Mouse (Mus musculus) adipocyte (in vitro differentiated cells): ENCODE results near the gene Srgap2.

Source experiments
- DNase-seq: peaks from one replicate; pipeline ENCODE4 v3.0.0-alpha.2; 2016; ENCODE audit warnings: low spot score

Srgap2 gene

DNA sequence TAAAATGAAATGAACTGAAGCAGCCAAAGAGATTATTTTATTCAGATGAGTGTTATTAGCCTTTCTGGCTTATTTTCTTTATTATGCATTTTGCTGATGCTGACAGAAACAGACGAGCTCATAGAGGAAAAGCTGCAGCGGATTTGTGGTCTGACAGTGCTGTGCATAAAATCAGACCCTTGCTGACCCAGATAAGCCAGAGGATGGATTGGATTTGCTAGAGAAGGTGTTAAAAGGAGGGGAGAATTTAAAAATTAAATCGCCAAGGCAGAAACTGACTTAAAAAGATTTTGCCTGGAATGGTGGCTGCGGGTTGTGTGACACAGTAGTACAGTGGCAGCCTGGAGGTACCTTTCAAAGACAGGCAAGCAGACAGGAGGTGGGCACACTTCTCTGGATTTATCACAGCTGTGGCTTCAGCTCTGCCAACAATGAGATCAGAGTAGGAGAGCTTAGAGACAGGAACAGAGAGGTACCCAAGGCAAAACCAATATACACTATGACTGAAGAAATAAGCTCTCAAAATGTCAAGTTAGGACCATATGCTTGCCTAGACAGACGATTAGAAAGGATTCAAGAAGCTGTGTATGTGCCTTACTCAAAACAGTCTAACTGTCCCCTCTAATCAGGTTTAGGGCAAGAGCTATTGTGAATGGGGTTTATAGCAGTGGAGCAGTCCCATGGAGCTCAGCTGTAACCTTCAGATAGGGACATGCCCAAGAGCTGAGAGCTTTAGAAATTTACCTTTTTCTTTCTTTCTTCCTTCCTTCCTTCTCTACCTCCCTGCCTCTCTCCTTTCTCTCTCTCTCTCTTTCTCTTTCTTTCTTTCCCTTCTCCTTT is 109.1 kb downstream of the Srgap2 start:
- DNase-seq, result no peak

DNA sequence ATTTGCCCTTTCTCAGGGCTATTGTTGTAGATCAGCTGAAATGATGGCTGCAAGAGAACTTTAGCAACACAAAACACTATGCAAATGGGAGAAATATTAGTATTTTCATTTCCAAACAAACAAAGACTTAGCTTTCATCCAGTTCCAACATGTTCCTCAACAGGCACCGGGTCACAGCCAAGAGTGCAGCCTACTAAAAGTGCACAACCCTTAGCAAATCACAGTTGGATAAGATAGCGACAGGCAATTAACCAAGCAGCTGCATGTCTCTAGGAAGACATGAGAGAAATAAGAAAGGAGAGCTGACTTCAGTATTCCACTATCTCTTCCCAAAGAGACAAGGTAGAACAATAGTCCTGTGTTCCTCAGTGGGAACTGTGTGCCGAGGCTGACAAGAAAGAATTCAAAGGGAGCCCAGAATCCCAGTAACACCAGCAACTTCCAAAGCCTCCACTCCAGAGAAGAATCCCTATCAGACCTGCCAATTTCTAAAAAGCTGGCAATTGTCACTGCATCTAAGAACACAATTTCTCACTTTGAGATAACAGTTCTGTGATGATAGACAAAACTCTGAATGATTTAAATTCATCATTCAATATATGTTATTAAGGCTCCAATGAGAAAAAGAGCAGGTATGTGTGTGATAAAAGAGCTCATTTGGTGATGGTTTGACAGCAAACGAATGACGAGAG is 109.9 kb downstream of the Srgap2 start:
- no peak for DNase-seq

GRCm38 (mm10) chr1:131403567-131403966 is 123.6 kb downstream of the Srgap2 start:
- no peak for DNase-seq

DNA sequence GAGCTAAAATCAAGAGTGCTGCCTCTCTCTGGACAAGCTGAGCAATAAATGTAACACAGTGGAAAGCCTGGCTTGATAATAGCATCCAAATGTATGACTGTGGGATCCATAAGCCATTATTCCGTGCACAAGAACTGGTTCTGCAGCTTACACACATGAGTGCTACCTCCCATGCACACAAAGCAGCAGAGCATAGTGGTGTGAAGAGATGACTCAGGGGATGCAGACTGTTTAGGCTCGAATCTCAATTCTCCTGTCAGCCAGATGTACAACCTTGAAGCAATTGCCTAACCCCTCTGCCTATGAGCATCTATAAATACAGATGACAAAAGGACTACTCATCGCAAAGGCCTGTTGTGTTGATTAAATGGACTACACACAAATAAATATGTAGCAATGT is 126.3 kb downstream of the Srgap2 start:
- DNase-seq, result no peak

DNA sequence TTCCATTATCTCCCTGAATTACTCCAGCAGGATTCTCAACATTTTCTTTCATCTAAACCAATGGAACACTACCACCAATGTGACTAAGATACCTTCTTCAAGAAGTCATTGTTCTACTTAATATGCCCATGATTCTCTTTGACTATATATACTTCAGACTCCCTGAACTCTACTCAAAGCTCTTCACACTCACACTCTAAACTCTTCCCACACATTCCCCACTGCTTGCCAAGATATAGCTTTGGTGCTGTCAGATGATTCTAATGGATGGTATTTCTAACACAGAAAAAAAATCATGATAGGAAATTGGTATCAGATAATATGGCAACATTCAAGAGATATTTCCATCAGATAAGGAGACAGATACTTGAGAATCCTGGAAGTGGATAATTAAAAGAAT is 129.0 kb downstream of the Srgap2 start:
- DNase-seq, result no peak

DNA sequence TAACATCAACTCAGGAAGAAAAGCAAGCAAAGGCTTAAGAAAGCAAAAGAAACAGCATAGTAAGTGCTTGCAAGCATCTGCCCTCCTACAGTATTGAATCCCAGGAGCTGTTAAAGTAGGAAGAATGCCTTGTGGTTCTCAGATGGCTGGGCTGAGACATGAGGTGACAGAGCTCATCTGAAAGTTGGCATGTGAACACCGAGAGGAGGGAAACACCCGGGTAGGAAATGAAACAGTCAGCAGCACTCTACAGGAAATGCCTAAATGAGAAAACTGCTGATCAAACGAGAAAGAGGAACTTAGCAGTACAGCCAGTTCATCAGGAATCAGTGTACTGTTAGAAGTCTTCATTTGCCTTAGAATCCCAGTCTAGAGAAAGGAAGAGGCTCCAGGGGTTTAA is 142.7 kb downstream of the Srgap2 start:
- no peak for DNase-seq

- DNase-seq, result no peak
These were observed 145.0 kb downstream of the Srgap2 start for GRCm38 (mm10) chr1:131382184-131382583.

DNA sequence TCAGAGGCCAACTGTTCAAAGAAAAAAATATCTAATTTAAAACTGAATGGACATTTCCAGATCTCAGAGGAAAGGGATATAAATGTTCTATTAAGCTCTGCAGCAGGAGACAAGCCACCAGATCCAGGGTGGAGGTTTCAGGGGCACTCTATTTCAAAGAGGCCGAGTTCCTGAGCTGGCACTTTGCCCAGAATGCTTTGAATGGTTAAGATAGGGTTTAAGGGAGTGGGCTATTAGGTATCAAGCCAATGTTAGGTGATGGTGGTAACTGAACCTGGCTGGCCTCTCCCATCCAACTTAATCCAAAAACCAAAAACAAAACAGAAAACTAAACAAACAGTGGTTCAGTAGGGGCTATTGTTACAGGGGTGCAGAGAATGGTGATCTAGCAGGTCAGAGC is 146.9 kb downstream of the Srgap2 start:
- DNase-seq, result no peak

DNA sequence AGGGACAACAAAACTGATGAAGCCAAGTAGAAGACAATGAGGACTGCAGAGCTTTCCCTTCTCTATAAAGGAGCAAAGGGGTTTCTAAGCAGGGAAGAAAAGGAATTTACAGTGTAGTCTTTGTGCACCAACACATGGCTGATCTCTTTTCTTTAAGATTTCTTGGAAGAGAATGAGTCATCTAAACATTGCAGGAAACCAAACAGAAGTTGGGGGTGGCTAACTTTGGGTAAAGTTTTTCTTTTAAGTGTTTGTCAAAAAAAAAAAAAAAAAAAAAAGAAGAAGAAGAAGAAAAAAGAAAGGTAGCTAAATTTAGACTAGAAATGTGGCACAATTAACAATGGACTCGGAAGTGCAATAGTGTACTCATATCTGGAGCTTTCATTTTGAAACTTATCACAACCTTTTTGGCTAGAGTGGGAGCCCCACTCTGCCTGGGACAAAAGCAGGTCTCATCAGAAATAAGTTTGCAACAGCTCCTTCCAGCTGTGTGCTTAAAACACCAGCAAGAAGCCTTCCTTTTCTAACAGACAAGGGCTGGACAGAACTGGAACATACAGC is 148.2 kb downstream of the Srgap2 start:
- no peak for DNase-seq

DNA sequence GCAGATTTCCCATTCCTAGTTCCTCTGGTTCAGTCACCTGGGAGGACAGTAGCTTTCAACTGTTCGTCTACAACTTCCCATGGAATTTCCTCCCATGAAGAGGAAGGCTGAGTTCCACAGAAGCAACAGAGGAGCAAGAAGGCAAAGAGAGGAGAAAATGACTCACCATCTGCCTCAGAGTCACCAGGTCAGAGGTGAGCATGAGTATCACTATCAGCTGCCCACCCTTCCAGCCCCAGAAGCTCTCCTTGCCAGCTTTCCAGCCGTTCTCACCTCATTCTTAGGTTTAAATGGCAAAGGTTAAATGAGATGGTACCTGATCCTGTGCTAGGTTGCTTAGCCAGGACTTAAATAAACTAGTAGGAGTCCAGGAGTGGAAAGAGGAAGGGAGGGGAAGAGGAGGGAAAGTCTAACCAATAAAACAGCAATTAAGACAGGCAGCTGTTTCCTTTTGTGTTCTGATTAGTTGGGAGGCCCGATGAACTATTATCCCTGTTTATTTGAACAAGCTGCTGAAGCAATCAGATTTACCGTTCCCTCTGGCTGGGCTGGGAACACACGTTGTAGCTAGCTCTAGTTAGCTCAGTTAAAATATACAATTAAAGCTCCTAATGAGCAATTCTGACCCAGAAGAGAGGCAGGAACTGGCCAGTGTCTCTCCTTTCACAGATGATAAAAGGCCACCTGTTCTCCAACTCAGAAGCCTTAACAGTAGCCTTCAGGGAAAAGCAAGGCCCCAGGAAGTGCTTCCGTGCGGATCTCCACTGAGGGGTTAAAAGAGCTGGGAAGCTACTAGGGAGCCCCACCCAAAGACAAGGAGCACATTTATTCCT is 148.9 kb downstream of the Srgap2 start:
- no peak for DNase-seq

DNA sequence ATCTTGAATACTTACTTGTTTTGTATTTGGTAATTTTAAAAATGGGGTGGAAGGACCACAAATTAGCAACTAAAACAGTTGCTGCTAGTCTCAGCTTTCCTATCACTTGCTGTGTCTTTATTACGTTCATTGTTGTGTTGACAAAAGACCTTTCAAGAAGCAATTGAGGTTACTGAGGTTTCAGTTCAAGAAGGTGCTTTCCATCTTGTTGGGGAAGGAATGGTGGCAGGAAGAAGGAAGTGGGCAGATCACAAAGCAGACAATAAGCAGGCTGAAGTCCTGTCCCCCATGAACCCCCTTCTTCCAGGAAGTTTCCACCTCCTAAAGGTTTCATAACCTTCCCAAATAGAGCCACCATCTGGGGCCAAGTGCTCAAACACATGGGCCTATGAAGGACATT is 161.3 kb downstream of the Srgap2 start:
- DNase-seq, result no peak

DNA sequence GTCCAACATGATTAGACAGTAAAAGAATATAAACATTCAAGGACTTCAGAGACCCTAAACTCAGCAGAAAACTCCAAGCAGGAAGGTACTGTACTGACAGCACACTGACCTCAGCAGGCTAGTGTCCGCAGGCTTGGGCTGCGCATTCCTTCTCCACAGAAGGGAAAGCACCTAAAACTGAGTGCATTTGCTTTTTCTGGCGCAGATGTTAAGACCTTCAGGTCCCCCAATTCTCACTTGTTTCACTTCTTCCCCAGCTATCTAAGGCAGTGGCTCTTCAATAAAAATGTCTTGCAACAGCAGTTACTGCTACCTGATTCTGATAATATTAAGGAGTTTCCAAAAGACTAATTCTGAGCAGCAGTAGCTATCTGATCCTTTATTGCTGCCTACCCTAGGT is 162.7 kb downstream of the Srgap2 start:
- no peak for DNase-seq

- no peak for DNase-seq
These were observed 163.3 kb downstream of the Srgap2 start for GRCm38 (mm10) chr1:131363887-131364286.

- peak; percentile 48 for DNase-seq
These were observed 165.1 kb downstream of the Srgap2 start for GRCm38 (mm10) chr1:131362089-131362488.

DNA sequence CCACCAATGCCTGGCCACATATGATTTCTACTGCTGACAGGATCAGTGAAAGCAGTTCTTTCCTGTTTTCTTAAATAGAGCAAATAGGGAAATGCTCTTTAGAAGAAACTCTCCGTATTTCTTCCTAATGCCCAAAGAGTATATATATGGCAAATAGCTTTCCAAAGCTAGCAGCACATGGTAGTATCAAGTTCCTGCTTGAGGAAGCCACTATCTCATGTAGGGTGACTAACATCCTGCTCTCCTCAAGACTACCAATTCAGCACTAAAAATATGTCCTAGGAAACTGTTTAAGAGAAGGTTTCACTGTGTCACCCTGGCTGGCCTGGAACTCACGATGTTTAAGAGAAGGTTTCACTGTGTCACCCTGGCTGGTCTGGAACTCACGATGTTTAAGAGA is 166.4 kb downstream of the Srgap2 start:
- DNase-seq, result no peak

- no peak for DNase-seq
These were observed 167.5 kb downstream of the Srgap2 start for GRCm38 (mm10) chr1:131359609-131360008.

- no peak for DNase-seq
These were observed 169.9 kb downstream of the Srgap2 start for GRCm38 (mm10) chr1:131357213-131357612.

- no peak for DNase-seq
These were observed 175.7 kb downstream of the Srgap2 start for GRCm38 (mm10) chr1:131351436-131351835.

DNA sequence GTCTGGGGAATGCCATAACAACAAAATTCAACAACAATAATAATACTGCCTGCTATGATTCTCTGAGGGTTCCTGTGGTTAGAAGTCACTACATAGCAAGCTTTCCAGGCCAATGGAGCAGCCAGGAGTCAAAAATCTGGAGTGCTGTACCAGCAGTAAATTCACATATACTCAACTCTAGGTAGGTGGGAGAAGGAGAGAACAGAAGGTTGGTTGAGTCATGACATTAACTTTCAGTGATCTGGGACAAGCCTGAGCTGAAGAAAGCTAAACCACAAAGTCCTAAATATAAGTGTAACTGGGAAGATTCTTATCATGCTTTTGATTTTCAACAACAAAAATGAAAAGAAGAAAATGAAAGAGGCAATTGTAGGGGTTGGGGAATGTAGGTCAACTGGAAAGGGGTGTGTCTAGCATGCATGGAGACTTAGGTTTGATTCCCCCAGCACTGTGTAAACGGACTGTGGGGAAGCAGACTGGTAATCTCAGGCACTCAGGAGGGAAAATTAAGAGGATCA is 177.1 kb downstream of the Srgap2 start:
- no peak for DNase-seq

DNA sequence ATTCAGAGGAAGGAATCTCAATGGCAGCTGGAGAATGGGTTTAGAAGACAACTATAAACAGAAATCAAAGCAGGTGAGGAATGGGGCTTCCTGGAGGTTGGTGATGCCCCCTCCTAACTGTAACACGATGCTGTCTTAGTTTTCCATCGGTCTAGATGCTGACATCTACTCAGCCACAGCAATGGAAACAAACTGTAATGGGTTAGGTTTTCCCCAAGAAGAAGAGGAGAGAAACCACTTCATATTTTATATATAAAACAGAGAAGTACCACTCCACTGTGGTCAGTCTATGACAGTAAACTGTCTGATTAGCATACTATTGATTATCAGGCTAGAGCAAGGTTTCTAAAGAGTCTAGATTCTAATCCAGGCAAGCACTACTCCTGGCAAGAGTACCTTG is 179.4 kb downstream of the Srgap2 start:
- DNase-seq, result no peak

GRCm38 (mm10) chr1:131346916-131347555 is 180.1 kb downstream of the Srgap2 start:
- DNase-seq, result peak; percentile 73
